Mouse (Mus musculus): ENCODE measurements around the gene Gm5751. TPM values are rescaled to one million over a fixed set of nuclear protein-coding genes. Genes with fewer than 3 reads are reported as not detected.
"Not testable (repeated sequence)": the region's sequence is repeated elsewhere in the genome, so short reads cannot be mapped to it uniquely, and the experiment has no call there.

Gm5751 gene
- not detected in 2 replicates for polyA plus RNA-seq (2015; fragmentation: Nextera tagmentation; extraction: Ambion mirVana)

GRCm38 (mm10) chrX:8873953-8874352 is at the start of gene Gm5751:
TSS of gene Gm5751 (plus strand) at chrX:8874253.
- H3K27me3 ChIP-seq; ATAC-seq (replicated peaks); H3K4me2 ChIP-seq (replicated peaks); H3K4me3 ChIP-seq; H3K27ac ChIP-seq (replicated peaks); H3K9me3 ChIP-seq; H3K9ac ChIP-seq (replicated peaks); H3K4me1 ChIP-seq; H3K36me3 ChIP-seq: not testable (repeated sequence)
- 95% methylated on average over 4 of the region's 4 CpGs for WGBS

- no peak for ATAC-seq (replicated peaks)
- no peak overlapping the region for H3K4me2 ChIP-seq (replicated peaks)
Measured at GRCm38 (mm10) chrX:8832043-8832442, 42.0 kb upstream of the Gm5751 start.

GRCm38 (mm10) chrX:8843694-8844093 is 30.4 kb upstream of the Gm5751 start, which contains the start of gene Gm6592:
TSS of gene Gm6592 (plus strand) at chrX:8843994.
- WGBS, result 88% methylated on average over 1 of the region's 1 CpGs
- H3K9me3 ChIP-seq, result no peaks in the 10 kb centered on the region
- H3K27ac ChIP-seq (replicated peaks), result no peak within 1 kb of the TSS
- H3K4me3 ChIP-seq, result no peak within 1 kb of the TSS
- H3K27me3 ChIP-seq, result no peaks in the 10 kb centered on the region
- no peak within 1 kb of the TSS for H3K9ac ChIP-seq (replicated peaks)
- ATAC-seq (replicated peaks), result no peak
- no peak within 1 kb of the TSS for H3K4me2 ChIP-seq (replicated peaks)
- no peaks in the 10 kb centered on the region for H3K36me3 ChIP-seq
- no peaks in the 10 kb centered on the region for H3K4me1 ChIP-seq

More at GRCm38 (mm10) chrX:8832043-8832442, 42.0 kb upstream of the Gm5751 start:
- H3K27me3 ChIP-seq, result no peaks in the 10 kb centered on the region
- no peaks in the 10 kb centered on the region for H3K4me1 ChIP-seq
- H3K9me3 ChIP-seq, result no peaks in the 10 kb centered on the region
- no peak overlapping the region for H3K9ac ChIP-seq (replicated peaks)
- H3K36me3 ChIP-seq, result no peaks in the 10 kb centered on the region
- no peak overlapping the region for H3K4me3 ChIP-seq
- H3K27ac ChIP-seq (replicated peaks), result no peak overlapping the region

GRCm38 (mm10) chrX:8852486-8852885 is 21.6 kb upstream of the Gm5751 start:
- 93% methylated on average over 10 of the region's 10 CpGs for WGBS
- no peak overlapping the region for H3K9ac ChIP-seq (replicated peaks)
- H3K4me3 ChIP-seq, result no peak overlapping the region
- ATAC-seq (replicated peaks), result no peak
- H3K4me1 ChIP-seq, result no peaks in the 10 kb centered on the region
- no peak overlapping the region for H3K27ac ChIP-seq (replicated peaks)
- H3K27me3 ChIP-seq, result no peaks in the 10 kb centered on the region
- no peaks in the 10 kb centered on the region for H3K36me3 ChIP-seq
- no peak overlapping the region for H3K4me2 ChIP-seq (replicated peaks)
- H3K9me3 ChIP-seq, result no peaks in the 10 kb centered on the region

- not testable (repeated sequence) for H3K27me3 ChIP-seq; H3K4me1 ChIP-seq; H3K9ac ChIP-seq (replicated peaks); H3K4me2 ChIP-seq (replicated peaks); H3K9me3 ChIP-seq; H3K36me3 ChIP-seq; H3K4me3 ChIP-seq; H3K27ac ChIP-seq (replicated peaks)
- ATAC-seq (replicated peaks), result peak; percentile 63; the same call in 1 of the 2 replicates
- WGBS, result 8% methylated on average over 3 of the region's 3 CpGs
Measured at GRCm38 (mm10) chrX:8864331-8864730, 9.7 kb upstream of the Gm5751 start.

GRCm38 (mm10) chrX:8884336-8884735 is 10.3 kb downstream of the Gm5751 start:
- no peak for ATAC-seq (replicated peaks)
- H3K4me2 ChIP-seq (replicated peaks), result no peak overlapping the region
- no peak overlapping the region for H3K4me3 ChIP-seq
- H3K4me1 ChIP-seq, result no peaks in the 10 kb centered on the region
- no peak overlapping the region for H3K9ac ChIP-seq (replicated peaks)
- no peak overlapping the region for H3K27ac ChIP-seq (replicated peaks)
- no peaks in the 10 kb centered on the region for H3K36me3 ChIP-seq
- 72% methylated on average over 4 of the region's 4 CpGs for WGBS
- no peaks in the 10 kb centered on the region for H3K27me3 ChIP-seq
- no peaks in the 10 kb centered on the region for H3K9me3 ChIP-seq

GRCm38 (mm10) chrX:8891975-8892342 is 17.9 kb downstream of the Gm5751 start:
- Histone ChIP-seq H3K27ac (replicated peaks) (peak overlapping the region; percentile 89), H3K4me2 (replicated peaks) (peak overlapping the region; percentile 63), H3K4me1 (peaks cover 3% of the 10 kb centered on the region; the same call in 1 of the 2 replicates), H3K27me3 (no peaks in the 10 kb centered on the region), H3K9ac (replicated peaks) (peak overlapping the region; percentile 74; the same call in 1 of the 2 replicates), H3K4me3 (peak overlapping the region; percentile 67), H3K9me3 (no peaks in the 10 kb centered on the region), H3K36me3 (no peaks in the 10 kb centered on the region)
- WGBS, result 41% methylated on average over 4 of the region's 9 CpGs
- ATAC-seq (replicated peaks), result peak; percentile 49

GRCm38 (mm10) chrX:8892343-8893155 is 18.5 kb downstream of the Gm5751 start, which contains the start of gene B630019K06Rik:
TSS of gene B630019K06Rik (plus strand) at chrX:8892382.
- H3K4me3 ChIP-seq, result peak within 1 kb of the TSS; percentile 67
- WGBS, result 16% methylated on average over 83 of the region's 95 CpGs

GRCm38 (mm10) chrX:8893182-8893651 is 19.2 kb downstream of the Gm5751 start:
- H3K4me2 ChIP-seq (replicated peaks), result peak overlapping the region; percentile 63
- H3K4me1 ChIP-seq, result peaks cover 3% of the 10 kb centered on the region; the same call in 1 of the 2 replicates
- WGBS, result 20% methylated on average over 26 of the region's 42 CpGs
- no peaks in the 10 kb centered on the region for H3K36me3 ChIP-seq
- H3K27me3 ChIP-seq, result no peaks in the 10 kb centered on the region
- H3K27ac ChIP-seq (replicated peaks), result peak overlapping the region; percentile 89
- peak overlapping the region; percentile 67 for H3K4me3 ChIP-seq
- H3K9me3 ChIP-seq, result no peaks in the 10 kb centered on the region
- H3K9ac ChIP-seq (replicated peaks), result peak overlapping the region; percentile 74
- peak; percentile 78 for ATAC-seq (replicated peaks)

More at GRCm38 (mm10) chrX:8892343-8893155, 18.5 kb downstream of the Gm5751 start, which contains the start of gene B630019K06Rik:
- peak within 1 kb of the TSS; percentile 89 for H3K27ac ChIP-seq (replicated peaks)
- H3K36me3 ChIP-seq, result no peaks in the 10 kb centered on the region
- peak within 1 kb of the TSS; percentile 63 for H3K4me2 ChIP-seq (replicated peaks)
- peak within 1 kb of the TSS; percentile 74 for H3K9ac ChIP-seq (replicated peaks)
- H3K27me3 ChIP-seq, result no peaks in the 10 kb centered on the region
- peak; percentile 92 for ATAC-seq (replicated peaks)
- peaks cover 3% of the 10 kb centered on the region; the same call in 1 of the 2 replicates for H3K4me1 ChIP-seq
- H3K9me3 ChIP-seq, result no peaks in the 10 kb centered on the region

- H3K9me3 ChIP-seq, result no peaks in the 10 kb centered on the region
- H3K27me3 ChIP-seq, result no peaks in the 10 kb centered on the region
- no peaks in the 10 kb centered on the region for H3K36me3 ChIP-seq
- no peak overlapping the region for H3K4me2 ChIP-seq (replicated peaks)
- H3K9ac ChIP-seq (replicated peaks), result no peak overlapping the region
- H3K27ac ChIP-seq (replicated peaks), result no peak overlapping the region
- H3K4me3 ChIP-seq, result no peak overlapping the region
- H3K4me1 ChIP-seq, result no peaks in the 10 kb centered on the region
- ATAC-seq (replicated peaks), result no peak
- 73% methylated on average over 4 of the region's 4 CpGs for WGBS
Measured at GRCm38 (mm10) chrX:8900823-8901222, 26.8 kb downstream of the Gm5751 start.

- ATAC-seq (replicated peaks), result no peak
- Histone ChIP-seq H3K9me3 (no peaks in the 10 kb centered on the region), H3K9ac (replicated peaks) (no peak overlapping the region), H3K4me2 (replicated peaks) (no peak overlapping the region), H3K36me3 (no peaks in the 10 kb centered on the region), H3K4me1 (no peaks in the 10 kb centered on the region), H3K4me3 (no peak overlapping the region), H3K27ac (replicated peaks) (no peak overlapping the region), H3K27me3 (no peaks in the 10 kb centered on the region)
- 19% methylated on average over 7 of the region's 7 CpGs for WGBS
Measured at GRCm38 (mm10) chrX:8901906-8902472, 27.9 kb downstream of the Gm5751 start.

- no peak for ATAC-seq (replicated peaks)
- Histone ChIP-seq H3K4me2 (replicated peaks) (no peak overlapping the region), H3K36me3 (no peaks in the 10 kb centered on the region), H3K27ac (replicated peaks) (no peak overlapping the region), H3K27me3 (no peaks in the 10 kb centered on the region), H3K9me3 (no peaks in the 10 kb centered on the region), H3K4me3 (no peak overlapping the region), H3K9ac (replicated peaks) (no peak overlapping the region), H3K4me1 (no peaks in the 10 kb centered on the region)
- 70% methylated on average over 4 of the region's 4 CpGs for WGBS
Measured at GRCm38 (mm10) chrX:8921080-8921479, 47.0 kb downstream of the Gm5751 start.

Data from forebrain, embryonic 15.5 days (tissue).